Mouse (Mus musculus) lung, postnatal 4 days (tissue): ENCODE results near the gene Ddc.
A peak's percentile ranks its signal among the peaks of the same experiment; 100 is the strongest.

Experiments
- DNase-seq, 2 experiments: peaks; one replicate each; pipeline ENCODE4 v3.0.0; 2021

The Ddc gene

DNA sequence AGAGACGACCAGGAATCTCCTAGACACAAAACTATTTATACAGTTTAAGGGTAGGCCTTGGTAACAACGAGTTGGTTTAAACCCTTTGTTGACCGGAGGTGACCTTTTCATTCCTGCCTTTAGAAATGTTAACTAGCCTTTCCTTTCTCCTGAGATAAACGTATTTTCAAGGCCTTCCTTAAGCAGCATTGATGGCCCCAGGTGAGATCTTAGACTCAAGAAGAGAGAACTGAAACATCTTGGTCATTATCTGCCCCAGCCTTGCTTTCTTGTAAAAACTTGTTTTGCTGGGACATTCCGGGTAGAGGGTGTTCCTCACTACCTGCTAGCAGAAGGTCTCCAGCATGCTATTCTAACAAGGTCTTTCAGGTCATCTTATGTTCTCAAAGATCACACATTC, 7.1 kb upstream of the Ddc start:
- no peak for DNase-seq

DNA sequence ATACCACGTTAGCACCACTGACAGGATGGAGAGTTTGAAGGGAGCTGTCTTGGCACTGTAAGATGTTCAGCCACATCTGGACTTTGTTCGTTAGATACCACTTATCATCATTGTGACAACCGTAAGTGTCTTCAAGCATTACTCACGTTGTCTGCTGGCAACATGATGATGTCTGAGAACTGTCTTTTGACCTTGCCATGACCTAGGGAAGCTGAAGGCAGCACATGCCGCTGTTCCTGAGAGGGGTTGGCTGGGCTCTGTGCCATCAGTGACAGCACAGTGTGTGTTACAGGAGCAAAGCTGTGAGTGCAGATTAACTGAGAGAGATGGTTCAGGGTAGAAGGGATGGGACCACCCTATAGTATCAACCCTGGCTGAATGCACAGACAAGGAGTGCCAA, 3.6 kb upstream of the Ddc start:
- DNase-seq = peak in 1 of 2 experiments; percentile 52

- DNase-seq = no peak
Measured at GRCm38 (mm10) chr11:11898496-11898895, 552 bp upstream of the Ddc start.

DNA sequence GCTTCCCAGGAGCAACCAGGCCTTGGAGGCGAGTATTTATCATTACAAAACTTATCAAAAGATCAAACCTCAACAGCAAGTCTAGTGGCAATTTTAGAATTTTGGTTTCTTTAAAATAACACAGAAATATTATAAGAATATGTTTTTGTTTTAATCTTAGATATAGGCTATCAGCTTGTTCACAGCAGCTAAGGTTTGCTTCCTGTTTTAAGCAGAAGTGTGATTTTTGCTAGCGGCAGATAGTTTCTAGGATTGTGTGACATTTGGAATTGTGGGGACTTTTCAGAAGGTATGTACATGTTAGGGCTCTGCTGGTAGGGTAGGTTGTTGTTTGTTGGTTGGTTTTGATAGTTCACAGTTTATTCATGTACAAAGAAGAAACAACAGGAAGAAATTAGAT, 2.5 kb downstream of the Ddc start:
- no peak for DNase-seq

DNA sequence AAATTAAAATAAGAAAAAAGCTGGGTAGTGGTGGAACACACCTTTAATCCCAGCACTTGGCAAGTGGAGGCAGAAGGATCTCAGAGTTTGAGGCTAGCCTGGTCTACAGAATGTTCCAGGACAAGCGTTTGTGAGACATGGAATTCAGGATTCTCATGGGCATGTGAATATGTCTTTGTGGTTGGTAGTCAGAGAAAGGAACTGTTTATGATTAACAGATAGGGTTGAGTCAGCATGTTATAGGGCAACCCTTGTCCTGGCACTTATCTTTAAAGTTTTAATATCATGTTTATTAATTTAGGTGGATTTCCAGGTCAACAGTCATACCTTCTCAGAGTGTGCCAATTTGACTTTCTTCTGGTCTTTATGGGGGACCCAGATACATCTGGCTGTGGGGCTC, 4.2 kb downstream of the Ddc start:
- no peak for DNase-seq

DNA sequence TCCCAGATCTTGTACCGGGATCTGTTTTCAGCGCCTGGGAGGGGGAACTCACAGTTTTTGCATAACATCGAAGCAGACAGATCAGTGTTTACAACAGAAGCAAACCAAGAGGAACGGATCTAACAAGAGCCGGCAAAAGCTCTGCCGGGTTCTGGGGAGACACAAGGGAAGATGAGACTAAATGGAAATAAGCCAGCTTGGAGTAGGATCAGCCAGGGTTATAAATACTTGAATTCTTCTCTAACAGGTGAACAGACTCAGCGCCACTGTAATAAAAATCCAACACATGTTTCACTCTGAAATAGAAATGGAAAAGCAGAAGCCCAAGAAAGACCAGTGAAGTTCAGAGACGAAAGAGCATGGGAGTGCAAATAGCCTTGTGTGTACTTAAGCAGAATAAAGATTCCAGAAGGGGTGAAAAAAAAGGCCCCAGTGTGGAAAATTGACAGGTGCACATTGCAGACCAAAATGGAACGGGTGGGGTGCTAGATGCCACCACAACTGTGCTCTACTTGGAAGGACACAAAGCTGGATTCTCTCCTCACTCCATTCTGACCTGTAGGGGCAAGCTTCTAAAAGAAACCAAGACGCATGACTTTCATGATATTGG, 4.8 kb downstream of the Ddc start:
- DNase-seq = no peak

GRCm38 (mm10) chr11:11891832-11892231, 6.1 kb downstream of the Ddc start:
- no peak for DNase-seq

DNA sequence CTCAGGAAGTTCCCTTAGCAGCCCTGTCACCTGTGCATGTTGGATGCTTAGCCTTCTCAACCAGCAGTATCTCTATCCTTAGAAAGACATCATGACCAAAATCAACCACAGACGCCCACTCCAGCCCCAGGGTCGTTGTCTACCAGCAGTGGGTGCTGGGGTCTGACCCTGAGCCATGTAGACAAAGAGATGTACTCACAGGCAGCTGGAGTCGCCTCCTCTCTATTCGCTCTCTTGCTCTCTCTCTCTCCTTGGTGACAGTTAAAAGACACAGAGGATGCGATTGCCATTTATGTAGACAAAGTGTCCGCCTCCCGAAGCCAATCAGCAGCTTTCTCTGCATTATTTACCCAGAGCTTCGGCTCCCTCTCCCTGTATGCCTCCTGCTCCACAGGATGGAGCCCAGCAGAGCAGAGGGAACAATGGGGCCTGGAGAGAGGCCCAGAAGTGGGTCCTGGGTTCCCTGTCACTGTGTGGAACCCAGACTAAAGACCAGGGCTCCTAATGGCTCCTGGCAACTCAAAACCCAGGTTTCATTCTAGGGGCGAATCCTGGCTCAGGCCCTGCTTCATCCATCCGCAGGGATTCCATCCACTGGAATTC, 7.7 kb downstream of the Ddc start:
- DNase-seq = no peak

GRCm38 (mm10) chr11:11888727-11889126, 9.2 kb downstream of the Ddc start:
- no peak for DNase-seq

- no peak for DNase-seq
Measured at GRCm38 (mm10) chr11:11888051-11888450, 9.9 kb downstream of the Ddc start.

DNA sequence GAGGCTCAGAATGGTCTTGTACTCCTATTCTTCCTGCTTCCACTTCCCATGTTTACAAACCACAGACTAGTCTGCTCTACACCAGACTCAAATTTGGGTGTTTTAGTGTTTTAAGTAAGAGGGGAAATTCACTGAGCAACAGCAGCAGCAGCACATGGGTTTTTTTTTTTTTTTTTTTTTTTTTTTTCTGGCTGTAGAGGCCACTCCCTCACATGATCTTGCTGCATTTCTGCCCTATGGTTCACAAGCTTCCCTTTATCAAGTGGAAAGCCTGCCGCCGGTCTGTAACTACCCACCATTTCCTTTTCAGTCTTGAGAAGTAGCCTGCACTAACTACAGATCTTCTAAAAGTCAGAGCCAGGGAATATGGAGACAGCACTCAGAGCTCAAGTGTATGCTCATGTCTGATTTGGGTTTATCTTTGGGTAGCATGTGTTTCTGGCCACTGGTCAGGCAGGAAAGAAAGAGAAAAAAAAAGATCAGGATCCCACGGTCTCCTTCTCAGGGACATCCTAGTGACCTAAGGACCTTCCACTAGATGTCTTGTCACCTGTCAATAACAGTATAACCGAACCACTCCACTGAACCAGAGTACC, 11.4 kb downstream of the Ddc start:
- DNase-seq = no peak

DNA sequence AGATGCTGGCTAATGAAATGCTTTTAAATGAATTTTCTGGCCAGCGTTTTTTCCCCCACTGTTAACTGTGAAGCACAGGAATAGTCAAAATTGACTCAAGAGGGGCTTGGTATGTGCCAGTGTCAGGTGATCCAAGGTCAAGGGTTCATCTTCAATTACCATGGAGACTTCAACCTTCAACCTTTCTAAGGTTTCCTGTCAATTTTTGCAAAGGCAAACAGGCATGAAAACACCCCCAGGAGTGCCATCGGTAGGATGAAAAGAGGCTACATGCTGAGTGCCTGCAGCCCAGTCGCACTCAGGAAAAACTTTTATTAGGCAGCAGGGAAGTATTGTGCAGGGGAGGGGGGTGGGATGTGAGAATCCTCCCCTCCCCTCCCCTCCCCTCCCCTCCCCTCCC, 12.0 kb downstream of the Ddc start:
- no peak for DNase-seq

DNA sequence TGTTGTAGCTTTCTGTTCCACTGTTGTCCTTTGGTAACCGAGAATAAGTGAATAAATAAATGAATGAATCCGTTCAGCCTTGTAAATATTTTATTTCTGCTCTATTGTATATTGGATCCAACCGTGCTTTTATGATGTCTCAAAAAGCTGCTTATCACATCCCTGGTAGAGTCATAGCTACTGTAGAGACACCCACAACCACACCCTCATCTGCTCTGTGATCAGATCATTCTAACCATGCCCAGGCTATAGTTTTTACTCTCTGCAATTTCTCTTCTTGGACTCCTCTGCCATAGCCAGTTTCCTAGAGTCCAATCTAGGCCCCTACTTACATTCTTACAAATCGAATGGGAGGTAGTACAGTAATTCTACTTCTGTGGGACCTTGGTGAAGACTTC, 12.7 kb downstream of the Ddc start:
- no peak for DNase-seq

DNA sequence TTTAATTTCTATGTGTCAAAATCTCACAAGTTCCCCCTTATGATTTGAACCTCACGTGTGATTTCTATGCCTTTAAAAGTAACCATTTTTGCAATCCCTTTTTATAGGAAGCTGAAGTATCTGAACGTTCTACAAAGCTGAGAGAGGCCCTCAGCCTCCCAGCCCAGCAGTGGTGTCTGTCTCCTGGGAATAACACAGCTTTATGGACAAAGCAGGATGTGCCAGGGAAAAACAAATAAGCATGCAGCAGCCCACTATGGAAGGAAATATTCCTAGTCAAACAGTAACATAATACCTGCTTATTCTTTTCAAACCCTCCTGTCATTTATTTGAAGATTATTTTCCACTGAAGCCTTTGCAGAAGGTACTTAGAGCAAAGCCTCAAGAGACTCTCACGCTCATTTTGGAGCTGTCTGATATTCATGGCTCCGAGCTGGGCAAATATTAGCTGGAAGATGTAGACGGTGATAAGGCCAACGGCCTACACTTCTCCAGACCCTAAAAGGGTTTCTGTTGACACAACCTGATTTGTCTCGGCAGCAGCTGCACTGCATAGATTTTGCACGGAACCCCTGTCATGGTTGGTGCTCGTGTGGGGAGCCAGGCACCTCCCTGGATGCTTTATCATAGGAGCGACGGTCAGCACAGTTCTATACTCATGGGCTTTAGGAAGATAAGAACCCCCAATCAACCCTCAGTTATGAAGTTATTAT, 13.3 kb downstream of the Ddc start:
- DNase-seq = no peak

DNA sequence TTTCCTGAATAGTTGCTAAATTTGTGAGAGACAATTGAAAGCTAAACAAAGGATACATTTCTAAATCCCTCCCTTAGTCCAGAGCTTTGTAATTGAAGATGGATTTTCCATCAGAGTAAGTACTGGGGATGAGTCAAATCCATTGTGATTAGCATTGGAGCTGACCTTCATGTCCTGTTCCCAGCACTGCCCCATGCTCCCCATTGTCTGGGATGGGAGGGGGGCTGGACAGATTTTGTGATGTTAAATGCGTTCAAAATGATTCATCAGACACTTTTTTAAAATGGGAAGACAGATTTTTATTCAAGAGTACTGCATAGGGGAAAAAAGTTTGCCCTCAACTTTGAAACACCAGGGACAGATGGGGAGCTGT, 16.2 kb downstream of the Ddc start:
- DNase-seq = no peak

DNA sequence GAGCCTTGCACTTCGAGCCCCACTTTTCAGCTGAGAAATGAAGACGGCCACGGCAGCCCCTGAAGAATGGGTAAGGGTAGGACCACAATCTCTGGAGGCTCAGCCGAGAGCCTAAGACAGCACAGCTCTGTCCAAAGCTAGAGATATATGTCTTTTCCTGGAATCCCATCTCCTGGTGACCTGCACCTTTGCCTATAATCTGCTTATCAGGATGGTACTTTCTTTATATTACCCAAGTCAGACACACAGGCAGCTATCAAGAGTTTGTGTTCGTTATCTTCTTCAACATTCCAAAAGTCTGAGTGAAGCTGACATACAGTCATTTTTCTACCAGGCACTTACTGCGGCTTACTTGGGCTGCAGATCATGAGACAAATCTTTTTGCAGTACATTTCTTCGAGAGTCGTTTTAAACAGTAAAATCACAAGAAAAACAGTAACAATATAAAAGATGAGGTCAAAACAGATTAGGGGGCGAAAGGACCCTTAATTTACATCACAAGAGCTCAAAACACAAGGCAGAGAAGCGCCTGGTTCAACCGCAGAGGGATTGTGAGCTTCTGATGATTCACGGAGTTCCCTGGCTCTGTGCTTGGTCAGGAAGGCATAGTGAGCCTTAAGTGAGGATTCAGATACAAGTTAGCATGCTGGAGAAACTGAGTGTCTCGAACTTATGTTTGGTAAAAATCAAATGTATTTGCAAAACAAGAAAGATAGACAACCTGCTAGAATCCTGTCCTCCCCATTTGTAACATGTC, 16.7 kb downstream of the Ddc start:
- DNase-seq = no peak

DNA sequence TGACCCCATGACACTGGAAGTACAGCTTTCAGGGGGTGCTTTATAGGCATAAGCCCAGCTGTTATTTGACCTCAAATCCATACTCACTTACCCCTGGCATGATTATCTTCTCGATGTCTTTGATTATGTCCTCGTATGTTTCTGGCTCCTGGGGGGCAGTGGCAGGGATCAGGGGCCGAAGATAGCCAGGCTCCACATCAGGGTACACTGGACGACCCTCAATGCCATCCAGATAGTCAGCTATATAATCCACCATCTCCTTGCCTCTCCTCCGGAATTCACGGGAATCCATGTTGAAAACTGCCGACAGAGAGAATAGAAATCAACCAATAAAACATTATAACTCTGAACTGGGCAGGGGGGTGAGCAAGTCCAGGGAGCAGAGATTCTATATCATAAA, 17.6 kb downstream of the Ddc start:
- no peak for DNase-seq

DNA sequence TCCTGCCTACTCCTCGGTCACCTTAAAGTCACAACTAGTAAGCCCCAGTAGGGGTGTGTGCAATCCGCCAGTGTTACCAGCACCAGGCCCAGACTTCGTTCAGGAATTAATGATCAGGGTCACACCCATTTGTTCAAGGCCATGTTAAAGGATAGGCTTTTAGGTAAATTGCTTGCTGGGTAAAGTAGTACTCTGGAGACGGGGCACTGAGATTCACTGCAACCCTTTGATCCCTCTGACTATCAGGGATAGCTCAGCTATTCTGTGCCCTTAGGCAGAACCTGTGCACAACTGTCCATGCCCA, 18.3 kb downstream of the Ddc start:
- no peak for DNase-seq

DNA sequence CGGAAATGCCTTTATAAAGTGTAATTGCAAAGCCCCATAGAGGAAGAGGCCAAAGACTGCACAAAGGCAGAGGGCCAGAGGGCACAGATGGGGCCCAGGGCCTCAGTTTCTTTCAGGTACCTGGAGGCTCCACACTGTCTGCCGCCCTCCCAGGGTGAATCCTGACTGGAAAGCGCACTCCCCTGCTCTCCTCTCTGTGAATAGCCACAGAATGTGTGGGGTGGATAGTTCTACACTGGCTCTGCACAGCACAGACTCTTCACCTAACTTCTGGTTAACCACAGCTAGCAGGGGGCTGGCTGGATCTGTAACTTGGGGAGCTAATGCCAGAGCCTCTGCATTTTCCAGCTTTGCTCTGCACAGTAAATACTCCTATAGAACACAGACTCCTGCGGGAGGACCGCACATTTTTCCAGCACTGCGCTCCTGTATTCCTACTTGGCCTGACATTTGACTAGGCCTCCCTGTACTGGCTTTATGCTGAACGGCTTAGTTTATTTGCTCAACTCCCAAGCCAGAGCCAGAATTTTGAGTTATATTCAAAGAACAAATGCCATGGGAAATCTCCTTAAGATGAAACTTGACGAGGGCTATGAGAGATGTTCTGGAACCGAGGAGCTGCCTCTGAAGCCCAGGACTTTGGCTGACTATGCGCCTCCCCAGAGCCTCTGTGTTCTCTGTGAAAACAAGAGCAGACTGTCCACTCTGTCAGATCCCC, 18.8 kb downstream of the Ddc start:
- no peak for DNase-seq

- DNase-seq = peak; percentile 31 to 51
Measured at GRCm38 (mm10) chr11:11878278-11878980, 19.5 kb downstream of the Ddc start.

- no peak for DNase-seq
Measured at GRCm38 (mm10) chr11:11877891-11878277, 20.1 kb downstream of the Ddc start.

- DNase-seq = no peak
Measured at GRCm38 (mm10) chr11:11876366-11876765, 21.6 kb downstream of the Ddc start.
